Mouse (Mus musculus): ENCODE measurements around the gene Exd2.

GRCm38 (mm10) chr12:80527727-80528389, 65.0 kb downstream of the Exd2 start:
- no peak for TF ChIP-seq POLR2A (IDR thresholded peaks at IDR 0.05; ENCODE audit: low read depth, low read length)
- no peak for TF ChIP-seq CTCF (IDR thresholded peaks at IDR 0.05; ENCODE audit: extremely low read depth, insufficient read depth, insufficient read length, insufficient replicate concordance)

Measured in spleen, adult 2 months (tissue).